In the genomic region with DNA sequence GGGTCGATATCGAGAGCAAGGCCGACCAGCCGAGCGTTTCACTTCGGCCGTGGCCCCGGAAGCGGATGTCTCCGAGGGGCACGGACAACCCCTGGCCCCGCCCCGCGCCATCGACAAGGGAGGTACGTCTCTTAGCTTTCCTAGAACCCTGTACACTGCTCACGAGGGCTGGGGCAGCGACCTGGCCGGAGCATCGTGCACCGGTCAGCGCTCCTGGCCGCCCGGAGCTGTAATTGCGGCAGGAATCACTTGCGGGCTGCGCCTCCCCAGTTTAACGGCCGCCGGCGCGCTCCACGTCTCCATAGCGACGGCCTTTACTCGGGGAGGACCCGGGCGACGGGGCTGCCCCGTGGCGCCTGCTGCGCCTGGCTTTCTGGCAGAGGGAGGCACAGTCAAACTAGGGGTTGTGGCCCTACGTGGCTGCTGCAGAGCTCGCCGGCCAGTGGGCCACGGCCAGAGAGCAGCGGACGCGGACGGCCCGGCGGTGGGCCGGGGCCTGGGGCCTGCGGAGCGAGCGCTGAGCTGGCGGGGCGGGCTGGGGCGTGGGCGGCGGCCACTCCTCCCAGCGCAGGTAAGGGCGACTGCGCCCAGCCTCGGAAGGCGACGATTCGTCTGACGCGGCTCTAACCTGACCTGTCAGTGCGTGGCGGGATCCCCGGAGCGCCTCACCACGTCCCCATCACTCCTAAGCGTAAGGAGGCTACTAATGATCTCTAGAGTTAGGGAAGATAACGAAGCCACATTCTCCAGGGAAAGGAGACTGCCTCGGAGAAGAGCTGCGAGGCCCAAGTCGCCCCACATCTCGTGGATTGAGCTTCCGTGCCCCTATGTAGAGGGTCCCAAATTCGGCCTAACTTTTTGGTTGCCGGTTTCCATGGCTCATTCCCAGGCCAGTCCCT, we compare ENCODE assay signal across 8 mouse cellular contexts. TPM values are rescaled to one million over a fixed set of nuclear protein-coding genes. Genes with fewer than 3 reads are reported as not detected.
A peak's percentile ranks its signal among the peaks of the same experiment; 100 is the strongest.
DNase-seq lines count a peak whose midpoint lies in the region; ATAC-seq lines count a peak whose summit lies in the region.

A gene (plus strand): TSS at position 94 of the 899 bp plus-strand sequence.
A gene (minus strand): TSS at position 366 of the 899 bp plus-strand sequence.

- no peaks in the 10 kb centered on the region for H3K27me3 ChIP-seq in intestine, embryonic 14.5 days (replicated peaks; ENCODE audit: control insufficient read depth, insufficient read depth, low read length)

- peaks cover 6% of the 10 kb centered on the region for H3K4me1 ChIP-seq in intestine, embryonic 14.5 days (replicated peaks; ENCODE audit: control insufficient read depth, insufficient read depth, low read length)

- under 1% methylated on average over 81 of the region's 84 CpGs for WGBS in intestine, embryonic 14.5 days

- H3K27ac ChIP-seq in intestine, embryonic 14.5 days (ENCODE audit: low read depth) = peak within 1 kb of the TSS; percentile 84

- peak; percentile 90 to 98 for DNase-seq in adrenal gland, adult (ENCODE audit: inconsistent age in 2 of 2, low spot score in 1 of 2)
- peak; percentile 92 for DNase-seq in embryo, embryonic 11 days
- peak; percentile 85 for DNase-seq in gastrocnemius, postnatal 25 days
- DNase-seq in intestine, embryonic 14.5 days (ENCODE audit: low spot score) = peak; percentile 96
- peak; percentile 74 to 92 for DNase-seq in left cerebral cortex, postnatal 10 days (ENCODE audit: extremely low spot score in 1 of 2, low spot score in 2 of 2)
- DNase-seq in right cerebral cortex, postnatal 10 days (ENCODE audit: low spot score in 2 of 2) = peak; percentile 91
- DNase-seq in urinary bladder, postnatal 14 days (ENCODE audit: low spot score) = peak; percentile 88

- peaks cover 20% of the 10 kb centered on the region; the same call in 1 of the 2 replicates for H3K36me3 ChIP-seq in intestine, embryonic 14.5 days (ENCODE audit: control insufficient read depth, insufficient read depth, low read length)

- peak within 1 kb of the TSS; percentile 81 for H3K9ac ChIP-seq in intestine, embryonic 14.5 days (ENCODE audit: low read length)

- H3K4me2 ChIP-seq in intestine, embryonic 14.5 days (ENCODE audit: low read length) = peak within 1 kb of the TSS; percentile 76

- intact Hi-C loops in left cerebral cortex, postnatal 10 days (cut with DNase I) = no loop called here

- H3K9me3 ChIP-seq in intestine, embryonic 14.5 days (ENCODE audit: control insufficient read depth, low read length) = no peaks in the 10 kb centered on the region

- peak; percentile 91 for ATAC-seq in intestine, embryonic 14.5 days (replicated peaks; ENCODE audit: low FRiP score, low TSS enrichment, low read depth)
- ATAC-seq in megakaryocyte progenitor cell, adult 5-6 weeks (replicated peaks; ENCODE audit: poor library complexity) = peak; percentile 85

- H3K4me3 ChIP-seq in intestine, embryonic 14.5 days (ENCODE audit: low read depth, low read length) = peak within 1 kb of the TSS; percentile 76

RNA-seq across cellular contexts. Expression of the first gene that starts in this region (rescaled TPM):
- 10 to 100 TPM; 11.5 to 13.7 TPM for total RNA-seq in gastrocnemius, postnatal 25 days (2021)
- polyA plus RNA-seq in intestine, embryonic 14.5 days (2014; fragmentation: Nextera tagmentation; extraction: Ambion mirVana) = 52.0 and 61.1 TPM in 2 replicates
- total RNA-seq in left cerebral cortex, postnatal 10 days (2021) = 10 to 100 TPM; 33.9 to 37.1 TPM
- total RNA-seq in megakaryocyte progenitor cell, adult 5-6 weeks (2015) = 54.2 and 64.4 TPM in 2 replicates
- 29.2 and 37.7 TPM in 2 replicates for total RNA-seq in megakaryocyte progenitor cell, adult 5-6 weeks (2017)

RNA-seq across cellular contexts. Expression of the second gene that starts in this region (rescaled TPM):
- 100 to 1,000 TPM; 120 to 128 TPM for total RNA-seq in gastrocnemius, postnatal 25 days (2021)
- 338 and 365 TPM in 2 replicates for polyA plus RNA-seq in intestine, embryonic 14.5 days (2014; fragmentation: Nextera tagmentation; extraction: Ambion mirVana)
- total RNA-seq in left cerebral cortex, postnatal 10 days (2021) = 100 to 1,000 TPM; 176 to 187 TPM
- total RNA-seq in megakaryocyte progenitor cell, adult 5-6 weeks (2015) = 257 and 280 TPM in 2 replicates
- total RNA-seq in megakaryocyte progenitor cell, adult 5-6 weeks (2017) = 105 TPM in 2 replicates

Comparison
In these comparisons a context has a peak if more than half of its experiments do, and no peak if none do; other contexts are left out.
1. Peak in every context shown above with its lines: DNase-seq, ATAC-seq, H3K4me3 ChIP-seq and H3K27ac ChIP-seq.